Mouse (Mus musculus) frontal cortex, postnatal 25 days (tissue): ENCODE data around the gene Exo5.
A peak's percentile ranks its signal among the peaks of the same experiment; 100 is the strongest.

Source experiments
- DNase-seq, 2 experiments: peaks; one replicate each; pipeline ENCODE4 v3.0.0; 2022; ENCODE audit warnings: low spot score in 2 of 2

Exo5 gene

DNA sequence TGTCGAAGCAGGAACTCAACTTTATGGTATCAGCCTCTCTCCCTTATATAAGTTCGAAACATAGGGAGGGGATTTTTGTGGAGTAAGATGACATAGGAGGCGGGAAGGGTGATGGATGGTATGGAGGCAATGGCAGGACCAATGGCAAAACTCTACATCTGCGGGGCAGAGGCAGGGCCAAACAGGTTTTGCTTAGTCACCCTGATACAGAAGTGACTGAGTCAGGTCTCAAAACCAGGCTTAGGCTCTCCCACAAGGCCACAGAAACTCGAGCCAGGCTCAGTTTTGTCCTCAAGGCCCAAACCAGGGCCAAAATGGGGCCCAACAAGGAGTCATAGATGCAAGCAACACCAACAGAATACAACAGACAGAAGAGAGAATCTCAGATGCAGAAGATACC is 19.2 kb downstream of the Exo5 start:
- DNase-seq: no peak

DNA sequence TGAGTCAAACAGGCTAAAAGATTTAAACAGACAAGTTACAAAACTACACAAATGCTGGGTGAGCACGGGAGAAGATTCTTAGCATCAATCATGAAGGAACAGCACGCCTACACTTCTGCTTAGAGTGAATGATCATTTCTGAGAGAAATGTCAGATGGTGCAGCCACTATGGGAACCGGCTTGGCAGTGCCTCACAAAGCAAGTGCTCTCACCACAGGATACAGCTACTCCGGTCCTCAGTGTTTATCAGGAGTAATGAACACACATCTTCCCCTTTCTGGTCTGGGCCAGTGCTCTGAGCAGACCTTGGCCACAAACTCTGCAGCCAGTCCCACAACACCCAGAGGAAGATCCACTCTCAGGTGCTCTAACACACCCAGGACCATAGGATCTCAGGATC is 20.3 kb downstream of the Exo5 start:
- DNase-seq: no peak

DNA sequence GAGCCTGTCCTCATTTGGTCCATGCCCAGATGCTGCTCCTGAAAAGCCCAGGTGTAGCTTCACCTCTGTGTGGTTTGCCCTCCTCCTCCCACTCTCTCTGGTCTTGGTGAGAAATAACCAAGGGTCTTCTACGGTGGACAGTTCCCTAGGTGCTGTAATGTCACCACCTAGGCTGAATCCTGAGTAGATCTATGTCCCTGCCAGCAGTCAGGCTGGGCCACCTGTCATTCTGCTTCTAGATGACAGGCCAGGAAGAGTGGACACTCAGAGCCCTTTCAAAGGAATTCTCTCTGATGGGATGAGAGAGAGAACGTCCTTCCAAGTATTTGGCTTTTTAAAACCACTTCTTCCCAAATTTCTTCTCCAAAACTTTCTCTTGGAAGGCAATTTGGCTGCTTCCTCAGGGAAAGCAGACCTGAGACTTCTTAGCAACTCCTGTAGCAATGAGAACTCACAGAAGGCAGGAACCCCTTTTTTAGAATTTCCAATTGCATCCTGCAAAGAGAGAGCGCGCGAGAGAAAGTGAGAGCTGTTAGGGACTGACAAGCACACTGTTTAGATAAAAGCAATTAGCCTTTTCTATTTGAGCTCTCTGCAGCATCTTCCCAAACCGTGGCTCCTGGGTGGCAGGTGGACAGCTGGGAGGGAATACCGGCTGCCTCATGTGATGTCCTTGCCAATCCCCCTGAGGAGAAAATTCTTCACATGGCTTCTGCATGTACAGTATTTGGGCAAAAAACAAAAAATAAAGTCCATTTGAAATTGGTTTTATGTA is 28.8 kb downstream of the Exo5 start:
- no peak for DNase-seq

DNA sequence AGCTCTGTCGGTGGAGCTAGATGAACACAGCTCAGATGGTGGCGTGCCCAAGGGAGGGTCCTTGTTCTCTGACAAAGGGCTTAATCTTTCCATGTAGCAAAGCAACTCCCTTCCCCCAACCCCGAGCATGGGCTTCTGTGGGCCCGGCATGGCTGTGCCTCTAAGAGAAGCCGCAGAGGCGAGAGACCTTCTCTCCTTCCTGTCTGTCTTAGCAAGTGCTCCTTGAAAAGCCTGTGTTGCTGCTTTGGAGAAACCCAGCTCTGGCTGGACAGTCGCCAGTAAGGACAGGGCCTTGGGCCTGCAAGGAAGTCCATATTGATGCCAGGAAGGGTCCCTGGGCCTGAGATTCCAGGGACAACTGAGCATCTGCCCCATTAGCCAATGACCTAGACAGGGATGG is 29.6 kb downstream of the Exo5 start:
- no peak for DNase-seq

DNA sequence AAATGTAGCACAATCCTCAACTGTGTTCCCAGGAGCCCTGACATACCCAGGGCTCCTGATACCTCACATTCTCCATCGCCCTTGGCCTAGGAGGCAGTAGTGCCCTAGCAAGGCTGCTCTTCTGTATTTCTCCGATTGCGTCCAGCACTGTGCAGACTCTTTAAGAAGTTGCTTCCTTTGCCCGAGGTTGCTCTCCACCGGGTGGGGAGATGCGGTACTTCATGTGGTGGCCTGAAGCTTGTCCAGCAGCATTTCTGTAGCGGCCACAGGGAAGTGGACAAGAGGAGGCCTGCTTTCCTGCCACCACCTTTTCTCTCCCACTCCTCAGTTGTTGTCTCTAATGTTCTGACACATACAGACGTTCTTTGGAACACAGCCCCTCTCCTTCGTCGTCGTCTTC is 30.2 kb downstream of the Exo5 start:
- DNase-seq: no peak

DNA sequence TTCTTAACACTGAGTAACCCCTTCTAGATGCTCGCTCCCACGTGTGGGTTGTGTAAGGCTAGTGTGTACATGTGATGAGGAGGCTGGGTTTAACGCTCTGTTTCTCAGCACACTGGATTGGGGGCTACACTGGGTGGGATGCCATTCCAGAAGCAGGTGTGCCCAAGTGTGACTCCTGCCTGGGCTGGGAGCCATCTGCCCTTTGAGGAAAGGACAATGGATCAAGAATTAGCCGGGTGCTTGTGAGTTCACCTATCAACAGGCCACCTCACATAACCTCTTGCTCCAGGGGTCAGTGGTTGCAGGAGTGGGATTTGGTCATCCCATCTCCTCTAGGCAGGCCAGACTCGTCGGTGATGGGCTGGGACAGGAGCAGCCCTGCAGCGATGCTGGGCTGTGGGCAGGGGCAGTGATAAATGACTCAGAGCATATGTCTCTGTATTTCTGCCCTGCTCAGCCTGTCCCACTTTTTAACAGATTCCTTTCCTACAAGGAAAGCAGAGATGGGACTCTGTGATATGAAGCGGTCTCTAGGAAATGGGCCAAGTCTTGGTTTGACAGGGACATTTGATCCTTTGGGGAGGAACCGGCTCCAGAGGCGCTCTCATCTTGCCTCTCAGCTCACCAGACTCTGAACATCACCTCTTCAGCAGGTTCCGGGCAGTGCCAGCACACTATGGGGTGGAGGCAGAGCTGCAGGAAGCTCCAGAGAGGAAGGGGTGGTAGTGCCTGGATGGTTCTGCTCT is 31.0 kb downstream of the Exo5 start:
- DNase-seq: no peak

DNA sequence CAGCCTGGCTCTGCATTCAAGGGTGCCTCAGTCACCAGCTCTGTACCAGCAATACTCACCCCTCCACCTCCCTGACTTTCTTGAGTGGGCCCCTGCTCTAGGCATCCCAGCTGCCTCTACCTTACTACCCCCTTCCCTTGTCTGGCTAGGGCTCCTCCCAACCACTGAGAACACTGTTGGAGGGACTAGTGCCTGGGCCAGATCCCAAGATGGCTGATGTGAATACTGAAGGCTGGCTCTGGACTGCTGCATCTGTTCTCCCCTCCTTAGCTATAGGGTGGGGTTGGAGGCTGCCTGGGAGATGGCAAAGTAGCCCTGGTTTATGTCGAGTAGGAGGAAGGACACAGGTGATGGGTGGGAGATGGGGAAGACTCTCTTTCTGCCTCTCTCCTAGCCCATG is 32.3 kb downstream of the Exo5 start:
- DNase-seq: no peak

DNA sequence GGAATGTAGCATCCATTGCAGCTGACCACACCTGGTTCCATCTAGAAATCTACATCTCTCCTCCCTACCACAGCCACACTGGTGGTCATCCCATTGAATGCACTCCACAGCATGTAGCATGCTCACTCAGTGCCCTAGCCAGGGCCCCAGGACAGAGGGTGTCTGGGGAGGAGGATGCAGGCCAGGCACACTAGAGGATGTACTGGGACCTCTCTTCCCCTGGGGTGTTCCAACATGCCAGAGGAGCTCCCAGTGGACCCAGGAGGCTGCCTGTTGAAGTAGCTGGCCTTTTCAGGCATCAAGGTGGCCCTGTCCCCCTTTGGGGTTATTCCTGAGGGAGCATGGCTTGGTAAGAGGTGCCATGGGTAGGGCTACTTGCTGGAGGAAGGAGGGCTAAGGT is 32.9 kb downstream of the Exo5 start:
- DNase-seq: no peak

DNA sequence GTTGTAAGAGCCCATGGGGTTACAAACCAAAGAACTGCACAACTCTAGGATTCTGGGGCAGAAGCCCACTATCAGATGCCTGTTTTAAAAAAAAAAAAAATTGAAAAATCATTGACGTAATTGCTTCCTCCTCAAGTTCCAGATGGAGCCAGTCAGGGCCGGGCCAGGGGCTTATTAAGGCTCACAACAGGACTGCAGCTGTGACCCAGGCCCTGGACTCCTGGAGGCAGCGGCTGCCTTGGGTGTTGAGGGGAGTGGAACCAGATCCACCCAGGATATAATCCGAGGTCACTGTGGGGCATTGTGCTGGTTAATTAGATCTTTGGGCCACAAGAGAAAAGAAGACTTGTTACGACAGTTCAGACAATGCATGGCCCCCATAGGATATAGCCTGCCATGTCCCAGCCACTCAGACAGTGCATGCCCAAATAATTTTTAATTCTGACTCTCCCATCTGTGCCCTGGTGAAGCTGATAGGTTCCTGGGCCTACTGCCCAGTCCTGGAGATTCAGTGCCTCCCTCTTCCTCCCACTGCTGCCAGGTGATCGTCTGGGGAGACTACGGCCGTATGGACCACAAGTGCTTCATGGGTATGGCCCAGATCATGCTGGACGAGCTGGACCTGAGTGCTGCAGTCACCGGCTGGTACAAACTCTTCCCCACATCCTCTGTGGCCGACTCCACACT is 33.9 kb downstream of the Exo5 start:
- DNase-seq: no peak

DNA sequence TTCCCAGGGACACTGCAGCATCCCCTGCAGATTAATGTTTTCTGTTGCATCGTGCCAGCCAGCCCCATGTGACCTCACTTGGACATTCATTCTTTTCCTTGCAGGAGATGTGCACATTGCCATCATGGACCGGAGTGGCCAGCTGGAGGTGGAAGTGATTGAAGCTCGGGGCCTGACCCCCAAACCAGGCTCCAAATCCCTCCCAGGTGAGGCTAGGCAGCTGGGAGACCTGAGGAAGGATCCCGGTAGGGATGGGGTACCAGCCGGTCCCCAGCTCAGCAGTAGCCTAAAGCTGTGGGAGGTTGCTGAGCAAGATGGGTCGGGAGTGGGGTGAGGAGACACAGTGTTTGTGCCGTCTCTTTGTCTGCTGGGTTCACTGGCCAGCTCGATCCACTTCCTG is 35.9 kb downstream of the Exo5 start:
- DNase-seq: no peak

DNA sequence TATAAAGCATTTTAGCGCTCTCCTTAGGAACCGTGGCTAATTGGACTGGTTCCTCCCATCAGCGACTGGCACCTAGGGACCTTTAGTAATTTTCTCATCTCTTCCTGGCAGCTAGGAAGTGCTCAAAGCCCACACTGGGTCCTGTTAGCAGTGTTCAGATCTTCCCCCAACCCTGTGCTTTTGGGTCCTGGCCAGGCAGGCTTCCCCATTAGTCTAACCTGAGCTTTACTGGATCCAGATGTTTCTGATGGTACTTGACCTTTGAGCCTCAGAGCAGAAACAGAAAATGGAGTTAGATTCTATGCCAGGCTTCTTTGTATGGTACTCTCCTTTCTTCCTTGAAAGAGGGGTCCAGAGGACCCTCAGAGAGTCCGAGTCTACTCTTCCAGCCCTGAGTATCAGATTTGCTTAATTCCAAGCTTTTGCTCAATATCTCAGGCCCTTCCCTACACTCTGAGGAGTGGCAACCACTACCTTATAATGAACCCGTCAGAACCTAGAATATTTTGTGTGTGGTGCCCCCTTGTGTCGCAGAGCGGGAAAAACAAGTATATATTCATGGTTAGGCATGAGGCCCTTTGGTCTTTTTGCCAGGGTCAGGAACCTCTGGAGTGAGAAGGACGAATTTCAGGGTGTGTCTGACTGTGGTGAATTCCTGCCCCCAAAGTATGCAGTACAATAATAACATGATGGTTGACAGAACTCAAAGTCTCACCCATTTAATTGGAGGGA is 37.3 kb downstream of the Exo5 start:
- peak in 1 of 2 experiments; percentile 70 for DNase-seq

DNA sequence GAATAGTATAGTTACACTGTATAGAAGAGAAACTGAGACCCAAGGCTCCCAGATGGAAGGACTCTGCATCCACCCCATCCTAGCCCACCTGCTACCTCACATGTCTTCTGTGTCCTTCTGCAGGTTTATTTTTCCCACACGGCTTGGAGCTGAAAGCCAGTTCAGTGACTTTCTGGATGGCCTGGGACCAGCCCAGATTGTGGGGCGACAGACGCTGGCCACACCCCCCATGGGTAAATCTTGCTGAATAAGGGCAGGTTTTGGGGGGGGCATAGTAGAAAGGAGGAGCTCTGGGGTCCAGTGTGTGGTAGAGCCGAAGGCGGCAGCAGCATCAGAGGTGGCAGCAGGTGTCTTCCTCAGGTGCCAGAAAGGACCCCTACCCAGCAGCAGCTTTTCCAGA is 38.0 kb downstream of the Exo5 start:
- DNase-seq: no peak

DNA sequence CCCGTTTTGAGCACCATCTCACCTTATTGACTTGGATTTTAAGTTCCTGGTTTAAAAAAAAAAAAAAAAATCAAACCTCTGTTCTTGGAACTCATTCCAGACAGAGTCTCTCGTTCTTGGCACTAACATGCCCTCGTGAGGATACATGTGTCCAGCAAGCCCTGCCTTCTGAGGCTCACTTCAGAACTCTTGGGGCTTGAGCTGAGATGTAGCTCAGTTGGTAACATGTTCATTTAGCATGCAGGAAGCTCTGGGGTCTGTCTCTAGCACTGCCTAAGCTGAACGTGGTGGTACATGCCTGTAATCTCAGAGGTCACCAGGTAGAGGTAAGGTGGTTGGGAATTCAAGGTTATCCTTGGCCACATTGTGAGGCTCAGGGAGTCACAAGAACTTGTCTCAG is 38.7 kb downstream of the Exo5 start:
- no peak for DNase-seq

DNA sequence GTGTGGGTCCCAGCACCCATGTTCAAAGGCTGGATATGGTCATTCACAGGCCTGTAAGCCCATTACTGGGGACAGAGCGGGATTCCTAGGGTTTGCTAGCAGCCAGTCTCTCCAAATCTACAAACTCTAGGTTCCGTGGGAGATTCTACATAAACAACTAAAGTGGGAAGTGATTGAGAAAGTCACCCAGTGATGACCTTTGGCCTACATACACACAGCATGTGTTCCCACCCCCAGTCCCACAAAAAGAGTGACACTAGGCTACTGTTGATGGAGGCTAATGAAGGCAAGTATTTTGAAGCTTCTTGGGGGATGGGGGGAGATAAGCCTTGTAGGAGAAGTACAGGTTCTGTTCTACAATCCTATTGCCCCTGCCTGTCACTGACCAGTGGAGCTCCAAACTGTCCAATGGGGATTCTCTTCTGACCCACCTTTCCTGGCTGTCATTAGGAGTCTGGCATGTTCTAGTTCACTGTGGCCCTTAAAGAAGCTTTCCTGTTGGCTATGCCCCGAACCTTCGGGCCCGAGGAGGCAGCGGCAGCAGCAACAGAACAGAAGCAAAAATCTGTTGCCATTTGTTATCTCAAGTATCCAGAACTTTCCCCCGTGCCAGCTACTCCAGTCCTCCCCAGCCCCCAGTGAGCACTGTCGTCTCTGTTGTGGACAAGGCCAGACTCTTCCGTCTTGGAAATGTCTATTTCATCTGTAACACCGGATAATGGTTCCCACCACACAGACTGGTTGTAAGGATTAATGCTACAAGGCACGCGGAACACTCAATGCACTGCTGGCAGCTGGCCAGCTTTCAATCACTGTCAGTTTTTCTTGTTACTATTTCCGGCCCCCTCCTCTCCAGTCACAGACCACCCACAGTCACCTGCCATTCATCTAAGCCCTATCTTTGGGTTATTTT is 39.4 kb downstream of the Exo5 start:
- DNase-seq: no peak

DNA sequence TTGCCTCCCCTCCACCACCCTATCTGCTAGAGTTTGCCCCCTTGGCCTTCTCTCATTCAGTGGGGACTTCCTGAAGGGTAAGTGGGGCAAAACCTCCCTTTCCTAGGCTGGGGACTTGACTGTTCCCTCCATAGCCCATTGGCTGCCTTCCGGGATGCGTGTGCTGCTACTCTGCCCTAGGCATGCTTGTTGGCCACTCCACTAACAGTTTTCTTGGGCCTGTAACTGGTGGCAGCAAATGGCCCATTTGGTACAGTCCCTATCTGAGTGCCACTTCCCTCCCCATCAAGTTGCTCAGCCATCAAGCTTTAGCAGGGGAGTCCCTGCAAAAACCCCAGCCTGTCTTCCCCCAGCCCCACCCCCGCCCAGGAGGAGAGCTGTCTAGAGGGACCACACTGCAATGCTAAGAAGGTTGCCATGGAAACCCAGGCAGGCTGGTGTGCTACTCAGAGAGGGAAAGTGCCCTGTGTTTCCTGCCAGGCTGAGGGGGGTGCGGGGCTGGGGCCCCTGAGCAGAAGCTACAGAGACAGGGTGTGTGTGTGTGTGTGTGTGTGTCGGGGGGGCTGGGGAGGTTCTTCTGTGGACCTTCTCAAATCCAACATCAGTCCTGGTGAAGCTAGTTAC is 42.7 kb downstream of the Exo5 start:
- DNase-seq: no peak

DNA sequence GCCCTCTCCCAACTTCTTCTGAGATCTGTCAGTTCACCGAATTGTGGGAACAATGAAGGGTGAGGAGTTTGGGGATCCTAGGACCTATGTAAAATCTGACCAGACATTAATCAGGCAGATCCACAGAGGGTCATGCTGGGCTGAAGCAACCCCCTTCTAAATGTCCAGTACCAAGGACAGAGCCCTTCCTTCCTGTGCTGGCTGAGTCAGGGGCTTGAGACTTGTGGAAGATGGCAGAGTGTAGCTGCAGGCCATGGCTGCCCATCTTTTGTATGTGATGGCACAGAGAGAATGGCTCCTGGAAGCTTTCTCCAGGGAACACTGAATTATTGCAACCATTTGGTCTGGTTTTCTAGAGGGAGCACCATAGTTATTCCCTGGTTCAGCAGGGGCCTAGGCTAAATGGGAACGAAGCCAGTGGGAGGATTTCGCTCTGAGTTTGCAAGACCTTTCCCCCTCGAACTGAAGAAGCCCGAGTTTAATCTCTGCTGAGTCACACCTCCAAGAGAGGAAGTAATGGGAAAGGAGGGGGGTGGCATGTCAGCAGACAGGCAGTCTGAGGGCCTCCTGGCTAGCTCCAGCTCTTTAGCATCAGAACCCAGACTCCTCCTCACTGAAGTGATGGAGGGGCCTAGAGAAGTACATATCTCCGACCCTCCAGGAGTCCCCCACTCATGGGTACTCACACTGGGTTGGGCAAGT is 43.9 kb downstream of the Exo5 start:
- no peak for DNase-seq

DNA sequence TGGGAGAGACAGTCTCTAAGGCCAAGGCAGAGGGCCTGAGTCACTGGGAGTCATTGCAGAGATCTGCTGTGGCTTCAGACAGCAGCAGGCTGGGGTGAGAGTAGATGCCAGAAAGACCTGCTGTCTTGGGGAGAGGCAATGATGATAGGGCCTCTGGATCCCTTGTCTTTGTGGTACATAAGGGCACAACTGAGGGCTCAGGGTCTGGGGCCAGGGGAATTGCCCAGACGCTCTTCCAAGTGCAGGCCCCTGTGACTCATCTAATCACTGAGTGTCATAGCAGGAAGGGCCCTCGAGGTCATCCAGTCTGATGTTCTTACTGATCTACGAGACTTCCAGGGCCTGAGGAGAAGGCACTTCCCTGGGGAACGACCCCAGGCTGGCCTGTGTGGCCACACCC is 45.4 kb downstream of the Exo5 start:
- no peak for DNase-seq

DNA sequence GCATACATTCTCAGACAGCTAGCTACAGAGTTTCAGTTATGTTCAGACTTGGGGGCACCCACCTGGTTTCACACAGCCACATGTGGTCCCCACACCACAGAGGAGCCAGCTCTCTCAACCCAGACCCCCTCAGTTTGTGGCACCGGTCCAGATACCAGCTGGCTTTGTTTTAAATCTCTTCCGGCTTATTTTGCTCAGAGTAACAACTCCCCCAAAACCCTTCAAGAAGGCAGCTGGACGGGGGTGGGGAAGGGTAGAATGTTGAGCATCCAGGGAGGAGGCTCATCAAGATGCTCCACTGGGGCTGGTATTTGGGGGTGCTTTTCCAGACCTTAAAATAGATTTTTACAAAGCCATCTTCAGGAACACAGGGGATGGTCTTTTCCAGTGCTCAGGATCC is 46.1 kb downstream of the Exo5 start:
- DNase-seq: no peak

DNA sequence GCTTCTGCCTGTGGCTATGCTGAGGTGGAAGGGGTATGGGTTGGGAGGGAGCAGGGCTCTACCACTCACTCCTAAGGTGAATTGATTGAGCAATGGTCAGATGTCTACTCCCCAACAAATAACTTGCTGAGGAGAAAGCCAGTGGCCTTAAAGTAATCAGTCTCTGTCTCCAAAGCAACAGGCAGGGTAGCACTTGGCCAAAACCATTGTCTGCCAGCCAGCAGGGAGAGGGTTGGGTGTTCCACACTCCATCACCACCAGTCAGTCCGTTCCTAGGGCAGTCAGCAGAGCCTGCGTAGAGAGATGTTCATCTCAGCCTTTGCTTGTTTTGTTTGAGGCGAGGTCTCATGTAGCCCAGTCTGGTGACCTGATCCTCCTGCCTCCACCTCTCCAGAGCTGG is 48.9 kb downstream of the Exo5 start:
- DNase-seq: no peak
